Mouse (Mus musculus) C2C12 (cell line): ENCODE measurements at regions not wholly inside any gene's neighbourhood (a gene's known extent, or its start where the extent isn't known, plus 50 kb on each side); places are given as distances from the start of the nearest gene placed in this dataset.

Experiments used
- CEBPB ChIP-seq: IDR thresholded peaks from one replicate; pipeline ENCODE4 v1.6.1; 2011; ENCODE audit warnings: low read depth, mild to moderate bottlenecking, control low read depth, moderate library complexity
- CTCF ChIP-seq: IDR thresholded peaks from one replicate; pipeline ENCODE4 v1.5.1; 2011; ENCODE audit not compliant: control insufficient read depth, insufficient read depth, insufficient read length
- FOSL1 ChIP-seq: IDR thresholded peaks from one replicate; pipeline ENCODE4 v1.8.0; 2011; ENCODE audit warnings: mild to moderate bottlenecking, low read length; ENCODE audit not compliant: poor library complexity, insufficient read depth, severe bottlenecking
- MAX ChIP-seq: IDR thresholded peaks from one replicate; pipeline ENCODE4 v1.6.1; 2011; ENCODE audit warnings: mild to moderate bottlenecking, control low read depth
- MYOG ChIP-seq: IDR thresholded peaks from one replicate; pipeline ENCODE4 v1.6.1; 2011; ENCODE audit not compliant: control insufficient read depth, insufficient read length; ENCODE audit errors: extremely low read depth
- USF1 ChIP-seq: IDR thresholded peaks from one replicate; pipeline ENCODE4 v1.6.1; 2011; ENCODE audit warnings: low read depth, mild to moderate bottlenecking, control low read depth, moderate library complexity

DNA sequence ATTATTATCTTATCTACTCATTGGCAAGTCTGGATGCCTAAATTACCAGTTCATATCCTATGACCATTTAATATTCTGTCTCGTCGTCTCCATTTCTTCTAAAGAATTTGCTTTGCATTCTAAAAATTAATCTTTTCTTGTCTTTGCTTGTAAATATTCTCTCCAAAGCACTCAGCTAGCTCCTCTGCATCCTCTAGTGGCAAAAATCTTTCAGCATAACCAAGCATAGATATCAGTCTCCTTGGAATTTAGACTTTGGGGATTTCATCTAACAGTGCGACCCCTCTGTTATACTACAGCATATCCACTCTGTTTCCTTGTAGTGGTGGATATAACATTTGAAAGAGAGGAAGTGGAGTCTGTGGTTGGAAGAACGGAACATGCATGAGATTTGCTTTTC lies 292.7 kb downstream of the Cenpc1 start:
- no peak for TF ChIP-seq MAX
- TF ChIP-seq CTCF, result no peak
- TF ChIP-seq FOSL1, result no peak
- TF ChIP-seq USF1, result no peak
- no peak for TF ChIP-seq CEBPB
- no peak for TF ChIP-seq MYOG
